Mouse (Mus musculus): Measurements from ENCODE around the gene Stk16. TPM values are rescaled to one million over a fixed set of nuclear protein-coding genes. Genes with fewer than 3 reads are reported as not detected.

The Stk16 gene
- polyA plus RNA-seq (2015; fragmentation: Nextera tagmentation; extraction: Ambion mirVana), result 88.3 and 101 TPM in 2 replicates

DNA sequence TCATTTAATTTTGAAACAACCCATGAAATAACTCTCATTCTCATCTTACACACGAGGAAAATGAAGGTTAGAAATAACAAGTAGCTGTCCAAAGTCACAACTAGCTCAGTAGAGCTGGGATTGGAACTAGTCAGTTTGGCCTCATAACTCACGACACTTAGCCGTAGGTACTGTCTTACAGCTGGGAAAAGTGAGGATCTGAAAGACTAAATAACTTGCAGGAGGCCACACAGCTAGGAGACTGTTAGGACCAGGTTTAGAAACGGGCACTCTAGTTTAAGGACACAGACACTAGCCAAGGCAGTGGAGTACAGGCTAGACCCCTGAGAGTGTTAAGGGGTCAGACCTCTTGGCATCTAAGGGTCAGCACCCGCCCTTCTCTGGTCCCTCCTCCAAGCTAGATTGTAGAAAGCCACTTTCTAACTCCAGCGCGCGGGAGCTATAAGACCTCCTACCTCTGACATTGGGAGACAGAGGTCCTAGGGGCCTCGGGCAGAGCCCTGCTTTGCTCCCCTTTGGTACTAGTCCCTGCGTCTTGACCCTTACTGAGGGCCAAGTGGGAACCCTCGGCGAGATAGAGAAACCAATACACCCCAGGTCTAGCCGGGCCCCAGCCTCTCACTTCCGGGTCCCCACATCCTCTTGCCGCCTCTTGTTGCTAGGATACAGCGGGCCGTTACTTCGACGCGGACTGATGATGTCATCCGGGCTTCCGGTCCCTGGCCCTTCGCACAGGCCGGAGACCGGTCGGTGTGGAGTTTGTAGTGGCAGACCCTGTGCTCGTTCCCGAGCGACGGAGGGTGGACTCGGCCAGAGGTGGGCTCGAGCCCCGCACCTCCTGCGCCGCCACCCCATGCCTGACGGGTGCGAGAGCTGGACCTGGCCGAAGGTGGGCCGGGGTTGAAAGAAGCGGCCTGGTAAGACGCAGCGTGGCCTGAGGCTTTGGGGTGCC lies at the start of gene Stk16, which contains the start of gene Glb1l:
Gene Stk16, plus strand, starts transcription at position 703 of the 952 bp plus-strand sequence.
Gene Glb1l, minus strand, starts transcription at position 678 of the 952 bp plus-strand sequence.
- Histone ChIP-seq H3K27me3 (ENCODE audit: insufficient read depth, low read length) (no peaks in the 10 kb centered on the region), H3K27ac (ENCODE audit: low read depth) (peak within 1 kb of the TSS; percentile 95), H3K9ac (replicated peaks) (peak within 1 kb of the TSS; percentile 85), H3K4me1 (ENCODE audit: insufficient read depth) (peaks cover 56% of the 10 kb centered on the region), H3K36me3 (replicated peaks; ENCODE audit: insufficient read depth, low read length) (peaks cover 34% of the 10 kb centered on the region), H3K9me3 (ENCODE audit: low read length) (no peaks in the 10 kb centered on the region), H3K4me3 (ENCODE audit: low read depth, low read length) (peak within 1 kb of the TSS; percentile 82), H3K4me2 (ENCODE audit: low read depth, low read length) (peak within 1 kb of the TSS; percentile 100)
- TF ChIP-seq CTCF (IDR thresholded peaks at IDR 0.05; ENCODE audit: low read depth), result no peak
- peak; percentile 72; the same call in 1 of the 2 replicates for TF ChIP-seq EP300 (IDR thresholded peaks at IDR 0.05; ENCODE audit: low read depth)
- peak; percentile 84 for ATAC-seq
- 3% methylated on average over 42 of the region's 42 CpGs for WGBS (ENCODE audit: insufficient replicate concordance)
- DNase-seq, result peak; percentile 97

DNA sequence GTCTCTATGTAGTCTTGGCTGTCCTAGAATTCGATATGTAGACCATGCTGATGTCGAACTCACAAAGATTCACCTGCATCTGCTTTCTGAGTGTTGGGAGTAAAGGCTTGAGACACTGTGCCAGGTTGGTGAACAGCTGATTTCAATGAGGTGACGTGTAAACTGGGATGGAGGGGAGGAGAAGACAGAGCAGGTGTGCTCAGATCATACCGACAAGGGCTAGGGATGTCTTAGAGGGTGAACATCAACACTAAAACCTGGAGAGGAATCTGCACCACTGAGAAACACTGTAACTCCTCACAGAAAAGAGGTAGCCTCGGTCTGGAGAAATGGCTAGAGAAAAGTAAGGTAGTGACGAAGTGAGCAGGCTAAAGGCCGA lies 42.6 kb upstream of the Stk16 start:
- WGBS (ENCODE audit: insufficient replicate concordance), result 9% methylated on average over 7 of the region's 7 CpGs
- TF ChIP-seq CTCF (IDR thresholded peaks at IDR 0.05; ENCODE audit: low read depth) (no peak), EP300 (IDR thresholded peaks at IDR 0.05; ENCODE audit: low read depth) (no peak)
- H3K36me3 ChIP-seq (replicated peaks; ENCODE audit: insufficient read depth, low read length), result peaks cover 30% of the 10 kb centered on the region
- H3K27me3 ChIP-seq (ENCODE audit: insufficient read depth, low read length), result no peaks in the 10 kb centered on the region
- H3K27ac ChIP-seq (ENCODE audit: low read depth), result peak overlapping the region; percentile 90
- peaks cover 14% of the 10 kb centered on the region for H3K4me1 ChIP-seq (ENCODE audit: insufficient read depth)
- no peaks in the 10 kb centered on the region for H3K9me3 ChIP-seq (ENCODE audit: low read length)
- H3K4me2 ChIP-seq (ENCODE audit: low read depth, low read length), result peak overlapping the region; percentile 65
- H3K4me3 ChIP-seq (ENCODE audit: low read depth, low read length), result peak overlapping the region; percentile 67
- no peak for DNase-seq
- ATAC-seq, result peak; percentile 7; the same call in 1 of the 2 replicates
- peak overlapping the region; percentile 73 for H3K9ac ChIP-seq (replicated peaks)

DNA sequence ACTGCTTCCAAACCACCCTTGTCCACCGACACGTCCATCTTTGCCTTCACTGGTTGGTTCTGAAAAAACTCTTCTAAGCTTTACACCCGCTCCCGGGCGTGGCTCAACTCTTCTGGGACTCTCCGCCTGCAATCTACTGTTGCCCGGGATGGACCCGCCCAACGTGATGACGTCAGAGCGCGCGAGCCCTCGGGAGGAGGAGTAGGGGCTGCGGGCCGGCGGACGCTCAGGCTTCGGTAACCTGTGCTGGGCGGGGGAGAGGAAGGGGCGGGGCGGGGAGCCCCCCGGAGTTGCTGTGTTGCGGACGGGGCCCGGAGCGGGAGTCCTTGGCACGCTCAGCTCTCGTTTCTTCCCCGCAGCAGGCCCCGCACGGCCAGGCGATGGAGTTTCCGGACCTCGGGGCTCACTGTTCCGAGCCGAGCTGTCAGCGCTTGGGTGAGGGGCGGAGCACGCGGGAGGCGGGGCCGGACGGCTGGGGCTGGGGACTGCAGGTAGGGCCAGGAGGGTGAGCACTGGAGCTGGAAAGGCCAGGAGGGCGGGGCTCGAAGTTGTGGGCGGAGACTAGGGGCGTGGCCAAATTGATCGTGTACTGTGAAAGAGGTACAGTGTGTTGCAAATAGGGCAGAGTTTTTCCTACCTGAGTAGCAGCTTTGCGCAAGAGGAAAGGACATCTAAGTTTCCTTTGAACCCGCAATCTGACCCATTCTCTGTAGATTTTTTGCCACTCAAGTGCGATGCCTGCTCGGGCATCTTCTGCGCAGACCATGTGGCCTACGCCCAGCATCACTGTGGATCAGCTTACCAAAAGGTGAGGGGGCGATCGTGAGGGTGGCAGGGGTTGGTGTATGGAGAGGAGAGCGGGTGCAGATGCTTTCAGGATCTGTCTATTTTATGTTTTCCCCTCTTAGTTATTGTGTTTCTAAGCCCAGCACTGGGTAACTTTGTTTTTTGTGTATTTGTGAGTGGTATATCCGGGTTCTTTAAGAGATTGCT lies 41.9 kb upstream of the Stk16 start, which contains the start of gene Zfand2b:
Gene Zfand2b, plus strand, starts transcription at position 175 of the 993 bp plus-strand sequence.
- Histone ChIP-seq H3K4me2 (ENCODE audit: low read depth, low read length) (peak within 1 kb of the TSS; percentile 65), H3K4me3 (ENCODE audit: low read depth, low read length) (peak within 1 kb of the TSS; percentile 67), H3K27me3 (ENCODE audit: insufficient read depth, low read length) (no peaks in the 10 kb centered on the region), H3K4me1 (ENCODE audit: insufficient read depth) (peaks cover 14% of the 10 kb centered on the region), H3K27ac (ENCODE audit: low read depth) (peak within 1 kb of the TSS; percentile 90), H3K9me3 (ENCODE audit: low read length) (no peaks in the 10 kb centered on the region), H3K36me3 (replicated peaks; ENCODE audit: insufficient read depth, low read length) (peaks cover 36% of the 10 kb centered on the region), H3K9ac (replicated peaks) (peak within 1 kb of the TSS; percentile 73)
- TF ChIP-seq CTCF (IDR thresholded peaks at IDR 0.05; ENCODE audit: low read depth), result no peak
- TF ChIP-seq EP300 (IDR thresholded peaks at IDR 0.05; ENCODE audit: low read depth), result no peak; the same call in 1 of the 2 replicates
- DNase-seq, result peak; percentile 99
- 2% methylated on average over 56 of the region's 59 CpGs for WGBS (ENCODE audit: insufficient replicate concordance)
- peak; percentile 95 for ATAC-seq

DNA sequence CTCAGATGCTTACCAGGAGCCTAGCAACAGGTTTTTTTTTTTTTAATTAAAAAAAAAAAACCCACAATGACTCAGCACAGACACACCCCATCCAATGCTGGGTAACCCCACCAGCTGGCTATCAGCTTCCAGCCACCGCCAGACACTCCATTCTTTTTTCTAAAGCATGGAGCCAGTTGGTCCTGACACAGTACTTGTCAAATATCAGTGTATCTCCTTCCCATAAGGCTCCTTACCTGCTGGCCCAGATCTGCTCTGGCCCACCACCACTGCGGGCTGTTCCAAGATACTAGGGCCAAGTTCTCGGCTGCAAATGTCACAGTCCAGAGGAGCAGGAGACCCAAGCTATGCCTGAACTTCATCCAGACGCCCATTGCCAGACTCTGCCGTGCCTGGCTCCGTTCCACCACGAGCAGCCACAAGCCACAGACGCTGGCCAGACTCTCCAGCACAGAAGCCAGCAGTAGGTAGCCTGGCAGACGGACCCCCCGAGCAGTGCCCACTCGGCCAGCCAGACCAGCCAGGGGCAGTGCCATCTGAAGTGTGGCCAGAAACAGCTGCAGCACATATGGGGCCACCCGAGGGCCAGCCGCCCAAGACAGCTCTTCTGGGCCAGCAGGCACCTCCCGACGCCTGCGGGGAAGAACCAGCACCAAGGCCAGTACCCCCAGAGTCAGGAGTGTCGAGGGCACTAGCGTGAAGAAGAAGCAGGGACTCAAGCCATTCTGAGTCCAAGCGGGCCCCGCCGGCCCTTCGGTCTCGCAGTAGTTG lies 31.1 kb upstream of the Stk16 start:
- 5% methylated on average over 23 of the region's 23 CpGs for WGBS (ENCODE audit: insufficient replicate concordance)

DNA sequence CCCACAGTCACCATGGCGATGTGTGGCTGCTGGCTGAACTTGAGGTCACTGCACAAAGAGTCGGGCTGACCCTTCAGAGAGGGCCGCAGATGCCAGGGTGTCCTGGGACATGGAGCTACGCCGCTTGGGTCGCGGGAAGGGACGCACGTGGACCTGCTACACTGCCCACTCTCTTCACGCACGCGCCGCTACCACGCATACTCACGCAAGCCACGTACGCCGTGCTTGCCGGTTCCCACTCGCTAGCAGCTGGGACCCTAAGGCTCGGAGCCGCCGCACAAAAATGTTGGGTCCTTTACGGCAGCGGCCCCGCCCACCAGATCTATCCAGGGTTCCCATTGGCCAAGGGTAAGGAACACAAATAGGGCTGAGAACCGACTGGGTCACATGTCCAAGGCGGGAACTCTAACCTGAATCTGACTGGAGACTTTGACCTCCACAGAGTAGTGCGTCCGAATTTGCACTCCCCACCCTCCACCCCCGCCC lies 30.5 kb upstream of the Stk16 start, which contains the start of gene Abcb6:
Gene Abcb6, minus strand, starts transcription at position 288 of the 486 bp plus-strand sequence.
- 0% methylated on average over 31 of the region's 31 CpGs for WGBS (ENCODE audit: insufficient replicate concordance)
- Histone ChIP-seq H3K4me1 (ENCODE audit: insufficient read depth) (peaks cover 13% of the 10 kb centered on the region), H3K9me3 (ENCODE audit: low read length) (0 out of 2 replicates have a peak, but pooled peaks cover 2% of the 10 kb centered on the region), H3K9ac (replicated peaks) (peak within 1 kb of the TSS; percentile 93), H3K27ac (ENCODE audit: low read depth) (peak within 1 kb of the TSS; percentile 99), H3K36me3 (replicated peaks; ENCODE audit: insufficient read depth, low read length) (peaks cover 69% of the 10 kb centered on the region), H3K4me3 (ENCODE audit: low read depth, low read length) (peak within 1 kb of the TSS; percentile 83), H3K4me2 (ENCODE audit: low read depth, low read length) (peak within 1 kb of the TSS; percentile 97), H3K27me3 (ENCODE audit: insufficient read depth, low read length) (no peaks in the 10 kb centered on the region)
- peak; percentile 86 for ATAC-seq
- DNase-seq, result peak; percentile 93
- TF ChIP-seq CTCF (IDR thresholded peaks at IDR 0.05; ENCODE audit: low read depth) (no peak), EP300 (IDR thresholded peaks at IDR 0.05; ENCODE audit: low read depth) (0 out of 2 replicates have a peak, but pooled peaks have one; percentile 20)

More for the DNA sequence above, 31.1 kb upstream of the Stk16 start:
- Histone ChIP-seq H3K4me3 (ENCODE audit: low read depth, low read length) (peak overlapping the region; percentile 83), H3K4me2 (ENCODE audit: low read depth, low read length) (peak overlapping the region; percentile 97), H3K36me3 (replicated peaks; ENCODE audit: insufficient read depth, low read length) (peaks cover 67% of the 10 kb centered on the region), H3K27me3 (ENCODE audit: insufficient read depth, low read length) (no peaks in the 10 kb centered on the region), H3K9me3 (ENCODE audit: low read length) (0 out of 2 replicates have a peak, but pooled peaks cover 2% of the 10 kb centered on the region), H3K4me1 (ENCODE audit: insufficient read depth) (peaks cover 13% of the 10 kb centered on the region), H3K27ac (ENCODE audit: low read depth) (peak overlapping the region; percentile 99), H3K9ac (replicated peaks) (peak overlapping the region; percentile 93)
- peak; percentile 73 for ATAC-seq
- peak; percentile 62 for DNase-seq
- peak; percentile 88 for TF ChIP-seq EP300 (IDR thresholded peaks at IDR 0.05; ENCODE audit: low read depth)
- TF ChIP-seq CTCF (IDR thresholded peaks at IDR 0.05; ENCODE audit: low read depth), result no peak

Measured in liver, postnatal 0 days (tissue).